Mouse (Mus musculus) forebrain, embryonic 10.5 days (tissue): Measurements from ENCODE around the gene Cfap97d2. TPM values are rescaled to one million over a fixed set of nuclear protein-coding genes. Genes with fewer than 3 reads are reported as not detected.
"Not testable (repeated sequence)": the region's sequence is repeated elsewhere in the genome, so short reads cannot be mapped to it uniquely, and the experiment has no call there.

Experiments used
- DNase-seq: peaks from one replicate; pipeline ENCODE4 v3.0.0-alpha.2; 2017; ENCODE audit warnings: low spot score; ENCODE audit errors: extremely low spot score
- H3K27ac ChIP-seq: fragments of 300-500 bp; sonication (generic); 2 replicates; pipeline ENCODE4 v1.5.1; 2016; ENCODE audit warnings: mild to moderate bottlenecking
- H3K27me3 ChIP-seq: fragments of 300-500 bp; sonication (generic); 2 replicates; pipeline ENCODE4 v1.6.1; 2016; ENCODE audit warnings: mild to moderate bottlenecking; ENCODE audit not compliant: poor library complexity, severe bottlenecking
- H3K36me3 ChIP-seq: fragments of 300-500 bp; sonication (generic); replicated peaks from 2 replicates; pipeline ENCODE4 v1.6.1; 2016; ENCODE audit warnings: mild to moderate bottlenecking, moderate library complexity
- H3K4me1 ChIP-seq: fragments of 300-500 bp; sonication (generic); 2 replicates; pipeline ENCODE4 v1.6.1; 2016
- H3K4me3 ChIP-seq: fragments of 300-500 bp; sonication (generic); 2 replicates; pipeline ENCODE4 v1.5.1; 2016; ENCODE audit warnings: mild to moderate bottlenecking, moderate library complexity
- H3K9me3 ChIP-seq: fragments of 300-500 bp; sonication (generic); 2 replicates; pipeline ENCODE4 v1.6.1; 2016; ENCODE audit warnings: mild to moderate bottlenecking, moderate library complexity
- WGBS: fragments of 180-500 bp; shearing (Covaris S2); methylation state at CpG from one replicate; pipeline ENCODE4 v1.1.7; 2016; 5-methylcytosine and 5-hydroxymethylcytosine counted together
- polyA plus RNA-seq: library from polyadenylated mRNA; unstranded; fragments of >200 nt; fragmentation: Nextera tagmentation; extraction: Ambion mirVana; gene quantifications from 2 replicates; pipeline ENCODE4 v1.2.1, GENCODE M21; 2016

The Cfap97d2 gene
- polyA plus RNA-seq, 1 experiment from 2014 or later: 2.0 TPM

- H3K27me3 ChIP-seq: no peaks in the 10 kb centered on the region
- H3K9me3 ChIP-seq: peaks cover 5% of the 10 kb centered on the region; the same call in 1 of the 2 replicates
- H3K27ac ChIP-seq: no peak overlapping the region
- no peak overlapping the region for H3K4me3 ChIP-seq
- H3K4me1 ChIP-seq: peaks cover 19% of the 10 kb centered on the region
- 90% methylated on average over 5 of the region's 5 CpGs for WGBS
- no peaks in the 10 kb centered on the region for H3K36me3 ChIP-seq
- no peak for DNase-seq
Measured at GRCm38 (mm10) chr8:13708514-13708913, 2.8 kb downstream of the Cfap97d2 start.

- H3K36me3 ChIP-seq: no peaks in the 10 kb centered on the region
- no peak overlapping the region for H3K4me3 ChIP-seq
- H3K27me3 ChIP-seq: no peaks in the 10 kb centered on the region
- no peak overlapping the region for H3K27ac ChIP-seq
- DNase-seq: no peak
- H3K4me1 ChIP-seq: no peaks in the 10 kb centered on the region
- 94% methylated on average over 8 of the region's 8 CpGs for WGBS
- peaks cover 3% of the 10 kb centered on the region; the same call in 1 of the 2 replicates for H3K9me3 ChIP-seq
Measured at GRCm38 (mm10) chr8:13718980-13719379, 13.3 kb downstream of the Cfap97d2 start.

DNA sequence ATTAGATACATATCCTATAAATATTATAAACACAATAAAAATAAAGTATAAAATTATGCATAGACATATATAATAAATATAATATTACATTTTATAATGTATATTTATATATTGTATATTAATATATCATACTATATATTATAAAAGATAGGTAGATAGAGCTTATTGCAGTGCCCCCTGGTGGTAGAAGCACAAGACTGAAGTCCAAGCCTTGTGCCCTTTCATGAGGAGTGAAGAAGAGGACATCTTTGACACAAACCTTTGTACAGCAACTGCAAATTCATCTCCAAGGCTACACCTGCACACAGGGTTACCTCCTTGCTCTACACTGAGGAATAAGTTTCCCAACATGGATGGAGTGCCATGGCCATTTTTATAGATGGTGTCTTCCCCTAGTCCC is 20.0 kb downstream of the Cfap97d2 start:
- no peak for DNase-seq
- no peak overlapping the region for H3K27ac ChIP-seq
- H3K4me1 ChIP-seq: no peaks in the 10 kb centered on the region
- H3K9me3 ChIP-seq: no peaks in the 10 kb centered on the region
- no peaks in the 10 kb centered on the region for H3K36me3 ChIP-seq
- H3K4me3 ChIP-seq: no peak overlapping the region
- H3K27me3 ChIP-seq: no peaks in the 10 kb centered on the region

GRCm38 (mm10) chr8:13727469-13728094 is 21.9 kb downstream of the Cfap97d2 start:
- 80% methylated on average over 10 of the region's 10 CpGs for WGBS
- H3K4me1 ChIP-seq: no peaks in the 10 kb centered on the region
- H3K27ac ChIP-seq: no peak overlapping the region
- DNase-seq: no peak
- no peaks in the 10 kb centered on the region for H3K27me3 ChIP-seq
- H3K4me3 ChIP-seq: no peak overlapping the region
- H3K36me3 ChIP-seq: no peaks in the 10 kb centered on the region
- H3K9me3 ChIP-seq: no peaks in the 10 kb centered on the region

- Histone ChIP-seq H3K27me3 (no peaks in the 10 kb centered on the region), H3K36me3 (no peaks in the 10 kb centered on the region), H3K4me3 (no peak overlapping the region), H3K27ac (no peak overlapping the region), H3K4me1 (no peaks in the 10 kb centered on the region), H3K9me3 (no peaks in the 10 kb centered on the region)
- 58% methylated on average over 6 of the region's 6 CpGs for WGBS
- no peak for DNase-seq
Measured at GRCm38 (mm10) chr8:13740323-13740770, 34.7 kb downstream of the Cfap97d2 start.

- WGBS: 87% methylated on average over 7 of the region's 7 CpGs
- no peak overlapping the region for H3K27ac ChIP-seq
- H3K4me1 ChIP-seq: no peaks in the 10 kb centered on the region
Measured at GRCm38 (mm10) chr8:13740817-13741613, 35.3 kb downstream of the Cfap97d2 start.

DNA sequence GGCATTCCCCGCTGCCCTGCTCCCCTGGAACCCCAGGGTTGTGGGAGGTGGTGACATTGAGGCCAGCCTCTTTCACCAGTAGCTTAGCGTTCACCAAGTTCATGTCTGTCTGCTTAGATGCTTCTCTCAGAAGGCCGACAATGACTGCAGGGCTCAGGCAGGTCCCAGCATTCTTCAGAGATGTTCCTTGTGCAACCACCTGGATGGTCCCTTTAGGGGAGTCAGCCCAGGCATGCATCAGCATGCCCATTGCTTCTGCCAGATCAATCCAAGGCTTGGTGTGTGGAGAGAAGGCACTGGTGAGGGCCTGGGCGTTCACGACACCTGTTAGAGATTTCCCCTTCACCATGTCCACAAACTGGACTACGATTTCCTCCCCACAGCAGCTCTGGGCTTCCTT is 40.5 kb downstream of the Cfap97d2 start:
- not testable (repeated sequence) for H3K4me1 ChIP-seq, DNase-seq, H3K27me3 ChIP-seq, H3K27ac ChIP-seq, H3K4me3 ChIP-seq, H3K36me3 ChIP-seq, H3K9me3 ChIP-seq
- WGBS: 94% methylated on average over 5 of the region's 6 CpGs

More at GRCm38 (mm10) chr8:13740817-13741613, 35.3 kb downstream of the Cfap97d2 start:
- H3K9me3 ChIP-seq: no peaks in the 10 kb centered on the region
- no peak overlapping the region for H3K4me3 ChIP-seq
- no peaks in the 10 kb centered on the region for H3K36me3 ChIP-seq
- no peak for DNase-seq
- H3K27me3 ChIP-seq: no peaks in the 10 kb centered on the region

GRCm38 (mm10) chr8:13747626-13748025 is 41.9 kb downstream of the Cfap97d2 start:
- no peaks in the 10 kb centered on the region for H3K4me1 ChIP-seq
- H3K36me3 ChIP-seq: no peaks in the 10 kb centered on the region
- no peak overlapping the region for H3K4me3 ChIP-seq
- no peaks in the 10 kb centered on the region for H3K27me3 ChIP-seq
- H3K9me3 ChIP-seq: no peaks in the 10 kb centered on the region
- no peak overlapping the region for H3K27ac ChIP-seq
- WGBS: 50% methylated on average over 3 of the region's 3 CpGs
- no peak for DNase-seq

GRCm38 (mm10) chr8:13753680-13754079 is 48.0 kb downstream of the Cfap97d2 start:
- Histone ChIP-seq H3K36me3 (no peaks in the 10 kb centered on the region), H3K27ac (no peak overlapping the region), H3K4me1 (peaks cover 15% of the 10 kb centered on the region), H3K9me3 (no peaks in the 10 kb centered on the region), H3K27me3 (no peaks in the 10 kb centered on the region), H3K4me3 (no peak overlapping the region)
- 33% methylated on average over 2 of the region's 2 CpGs for WGBS
- peak; percentile 62 for DNase-seq

DNA sequence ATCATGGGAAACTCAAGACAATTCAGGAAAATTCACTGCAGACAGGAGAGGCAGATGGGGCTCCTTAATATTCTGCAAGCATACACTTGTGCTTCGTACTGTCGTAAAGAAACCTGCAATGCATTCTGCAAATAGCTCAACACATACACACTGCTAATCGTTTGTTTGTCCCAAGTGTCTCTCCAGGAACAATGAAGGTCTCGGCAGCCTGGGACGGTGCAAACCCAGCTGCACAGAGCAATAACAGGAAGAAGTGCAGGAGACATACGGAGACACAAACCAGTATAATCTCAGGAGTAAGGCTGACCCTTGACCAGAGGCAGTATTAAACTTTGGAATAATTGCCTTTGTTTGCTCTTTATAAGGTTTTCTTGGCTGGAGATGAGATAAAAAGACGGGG is 50.8 kb downstream of the Cfap97d2 start:
- WGBS: 82% methylated on average over 7 of the region's 7 CpGs
- Histone ChIP-seq H3K27me3 (no peaks in the 10 kb centered on the region), H3K4me3 (peak overlapping the region; percentile 99; the same call in 1 of the 2 replicates), H3K4me1 (peaks cover 23% of the 10 kb centered on the region), H3K36me3 (peaks cover 16% of the 10 kb centered on the region), H3K27ac (no peak overlapping the region), H3K9me3 (no peaks in the 10 kb centered on the region)
- no peak for DNase-seq

GRCm38 (mm10) chr8:13756982-13757804 is 51.5 kb downstream of the Cfap97d2 start, which contains the start of gene Cdc16:
Cdc16 (plus strand) TSS chr8:13757676.
- peak; percentile 90 for DNase-seq

DNA sequence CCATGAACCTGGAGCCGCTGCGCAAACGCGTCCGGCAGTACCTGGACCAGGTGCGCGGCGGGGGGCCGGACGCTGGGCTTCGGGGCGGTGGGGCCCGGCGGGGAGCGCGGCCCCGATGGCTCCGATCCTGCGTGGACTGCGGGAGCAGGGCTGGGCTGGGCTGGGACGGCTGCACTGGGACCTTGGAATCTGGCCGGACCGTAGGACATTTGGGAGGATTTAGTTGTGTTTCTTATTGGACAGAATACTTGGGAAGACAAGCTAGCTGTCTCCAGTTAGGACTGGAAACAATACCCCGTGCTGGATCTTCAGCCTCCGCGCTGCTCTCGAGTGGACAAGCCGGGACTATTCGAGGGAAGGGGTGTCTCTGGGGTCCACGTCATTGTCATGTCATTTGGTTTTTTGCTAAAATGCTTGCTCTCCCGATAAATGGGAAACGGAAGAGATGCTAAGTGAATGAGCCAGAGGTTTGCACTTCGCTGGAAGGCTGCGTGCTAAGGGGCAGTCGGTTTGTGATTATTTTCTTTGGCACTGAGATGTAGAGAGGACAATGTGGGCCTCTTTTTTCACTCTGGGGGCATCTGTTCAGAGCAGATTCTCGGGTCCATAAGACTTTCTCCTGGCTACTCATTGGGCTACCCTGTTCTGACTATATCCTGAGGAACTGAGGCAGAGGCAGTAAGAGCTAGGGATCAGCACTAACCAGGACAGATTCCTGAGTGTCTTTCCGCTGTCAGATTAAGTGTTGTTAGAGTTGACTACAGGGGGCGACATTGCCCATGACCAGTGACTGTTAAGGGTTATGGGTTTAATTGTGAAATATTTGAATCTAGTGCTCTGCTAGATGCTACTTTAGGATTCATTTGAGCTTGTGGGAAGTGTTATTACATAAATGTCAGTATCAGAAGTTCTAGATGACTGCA is 52.4 kb downstream of the Cfap97d2 start:
- Histone ChIP-seq H3K27ac (peak overlapping the region; percentile 94), H3K4me1 (peaks cover 23% of the 10 kb centered on the region), H3K36me3 (peaks cover 32% of the 10 kb centered on the region), H3K4me3 (peak overlapping the region; percentile 99), H3K9me3 (no peaks in the 10 kb centered on the region), H3K27me3 (no peaks in the 10 kb centered on the region)
- WGBS: under 1% methylated on average over 38 of the region's 38 CpGs
- DNase-seq: peak; percentile 15

More at GRCm38 (mm10) chr8:13756982-13757804, 51.5 kb downstream of the Cfap97d2 start, which contains the start of gene Cdc16:
- Histone ChIP-seq H3K9me3 (no peaks in the 10 kb centered on the region), H3K27ac (peak within 1 kb of the TSS; percentile 94), H3K4me1 (peaks cover 23% of the 10 kb centered on the region), H3K27me3 (no peaks in the 10 kb centered on the region), H3K36me3 (peaks cover 23% of the 10 kb centered on the region), H3K4me3 (peak within 1 kb of the TSS; percentile 99)
- 9% methylated on average over 40 of the region's 40 CpGs for WGBS
